Mouse (Mus musculus) kidney, adult 8-10 months (tissue): ENCODE results near the gene Gmpr.
A peak's percentile ranks its signal among the peaks of the same experiment; 100 is the strongest.
"Not testable (repeated sequence)": the region's sequence is repeated elsewhere in the genome, so short reads cannot be mapped to it uniquely, and the experiment has no call there.

Experiments
- DNase-seq, 2 experiments: peaks; one replicate each; pipeline ENCODE4 v3.0.0; 2022

Gmpr gene

DNA sequence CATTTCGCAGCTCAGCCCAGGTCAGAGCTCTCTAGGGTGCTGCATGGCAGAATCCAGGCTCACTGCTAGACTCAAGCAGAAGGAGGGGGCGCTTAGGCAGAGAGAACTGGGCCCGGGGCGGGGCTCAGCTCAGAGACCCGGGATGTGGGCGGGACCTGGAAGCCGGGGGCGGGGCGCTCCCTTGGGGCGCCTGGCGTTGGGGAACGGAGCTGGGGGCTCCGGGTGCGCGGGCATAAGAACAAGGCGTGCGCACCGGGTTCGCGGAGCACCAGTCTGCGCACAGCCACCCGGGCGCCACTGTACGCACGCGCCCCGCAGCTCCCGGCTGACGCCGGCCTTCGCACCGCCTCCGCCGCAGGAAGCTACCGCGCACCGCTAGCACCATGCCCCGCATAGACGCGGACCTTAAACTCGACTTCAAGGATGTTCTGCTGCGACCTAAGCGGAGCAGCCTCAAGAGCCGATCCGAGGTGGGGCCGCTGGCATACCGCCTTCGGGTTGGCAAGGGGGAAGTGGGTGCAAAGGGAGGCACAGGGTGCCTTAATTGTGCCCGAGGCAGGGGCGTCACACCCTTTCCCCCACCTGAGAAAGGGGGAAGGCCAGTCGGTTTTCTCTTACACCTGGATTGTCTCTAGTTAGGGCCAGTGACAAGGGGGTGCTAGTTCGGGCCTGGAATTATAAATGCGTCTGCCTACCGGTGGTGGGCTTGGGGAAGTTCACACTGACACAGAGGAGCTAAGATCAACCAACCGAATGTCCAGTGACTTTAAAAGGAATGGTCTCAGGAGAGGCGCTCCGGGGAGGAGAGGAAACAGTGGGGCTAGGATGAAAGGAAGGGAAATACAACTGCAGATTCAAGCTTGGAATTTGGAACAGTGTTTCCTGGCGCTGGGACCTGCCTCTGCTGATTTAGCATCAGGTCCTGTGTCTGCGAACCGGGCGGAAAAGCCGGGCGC is at the start of gene Gmpr:
TSS of gene Gmpr (plus strand) at position 171 of the 956 bp plus-strand sequence.
- DNase-seq: peak; percentile 86 to 92

GRCm38 (mm10) chr13:45457459-45457858 is 49.8 kb upstream of the Gmpr start:
- DNase-seq: no peak

- no peak for DNase-seq
Observed at GRCm38 (mm10) chr13:45460177-45460576, 47.1 kb upstream of the Gmpr start.

GRCm38 (mm10) chr13:45461370-45461958 is 45.8 kb upstream of the Gmpr start:
- DNase-seq: no peak

GRCm38 (mm10) chr13:45465616-45466015 is 41.6 kb upstream of the Gmpr start:
- DNase-seq: peak; percentile 41 to 58

- DNase-seq: peak; percentile 32 to 38
Observed at GRCm38 (mm10) chr13:45466031-45466519, 41.2 kb upstream of the Gmpr start.

DNA sequence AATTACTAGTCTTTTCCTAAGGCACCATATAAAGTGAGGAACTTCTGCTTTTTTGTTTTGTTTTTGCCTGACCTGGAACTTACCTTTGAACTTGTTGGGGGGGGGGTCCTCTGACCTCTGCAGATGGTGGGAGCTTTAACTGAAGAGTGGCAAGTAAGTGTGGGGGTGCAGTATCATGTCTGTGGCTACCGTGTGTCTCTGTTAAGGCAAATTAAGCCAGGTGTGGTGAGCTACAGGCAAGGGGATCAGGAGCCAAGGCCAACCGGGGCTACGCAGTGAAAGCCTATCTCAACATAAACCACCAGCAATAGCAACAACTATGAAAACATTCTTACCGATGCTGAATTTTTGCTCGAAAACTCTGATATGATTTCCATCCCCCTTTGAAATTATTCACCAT is 38.5 kb upstream of the Gmpr start:
- no peak for DNase-seq

- peak; percentile 52 to 73 for DNase-seq
Observed at GRCm38 (mm10) chr13:45469481-45470301, 37.6 kb upstream of the Gmpr start.

GRCm38 (mm10) chr13:45473311-45473710 is 33.9 kb upstream of the Gmpr start:
- no peak for DNase-seq

DNA sequence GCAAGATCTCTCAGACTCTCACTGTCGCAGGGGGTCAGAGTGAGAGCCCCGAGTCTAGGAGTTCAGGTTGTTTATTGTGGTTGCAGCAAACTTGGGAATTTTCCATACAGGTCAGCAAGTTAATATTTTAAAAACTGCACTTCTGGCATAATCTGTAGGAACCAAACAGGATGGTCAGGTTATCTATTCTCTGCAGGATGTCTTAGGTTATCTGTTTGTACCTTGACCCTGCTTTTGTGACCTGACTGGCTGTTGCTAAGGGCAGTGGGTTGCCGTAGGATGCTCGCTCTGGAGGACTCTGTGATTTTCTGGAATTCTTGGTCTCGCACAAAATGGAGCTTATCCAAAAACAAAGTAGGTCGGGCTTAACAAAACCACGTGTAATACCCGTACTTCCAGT is 31.9 kb upstream of the Gmpr start:
- no peak for DNase-seq

GRCm38 (mm10) chr13:45477183-45477582 is 30.1 kb upstream of the Gmpr start:
- peak; percentile 59 to 81 for DNase-seq

GRCm38 (mm10) chr13:45479951-45480350 is 27.3 kb upstream of the Gmpr start:
- DNase-seq: no peak

DNA sequence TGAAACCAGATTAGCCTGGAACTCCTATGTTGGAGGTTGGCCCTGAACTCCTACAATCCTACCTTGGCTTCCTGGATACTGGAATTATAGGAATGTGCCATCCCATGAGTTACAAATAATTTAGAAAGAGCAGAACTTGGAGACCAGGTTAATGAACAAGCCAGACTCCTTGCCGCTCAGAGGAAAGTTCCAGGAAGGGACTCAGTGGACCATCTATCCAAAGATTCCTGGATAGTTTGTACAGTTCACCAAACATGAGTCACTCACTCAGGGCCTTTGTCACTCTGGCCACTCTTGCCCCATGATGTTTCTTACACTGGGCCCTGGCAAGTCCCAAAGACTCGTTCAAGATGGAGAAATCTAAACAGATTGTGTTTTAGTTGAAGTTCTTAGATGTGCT is 24.0 kb upstream of the Gmpr start:
- peak; percentile 48 to 60 for DNase-seq

GRCm38 (mm10) chr13:45483949-45484348 is 23.3 kb upstream of the Gmpr start:
- DNase-seq: not testable (repeated sequence)

- DNase-seq: peak; percentile 77 to 84
Observed at GRCm38 (mm10) chr13:45485602-45486001, 21.6 kb upstream of the Gmpr start.

DNA sequence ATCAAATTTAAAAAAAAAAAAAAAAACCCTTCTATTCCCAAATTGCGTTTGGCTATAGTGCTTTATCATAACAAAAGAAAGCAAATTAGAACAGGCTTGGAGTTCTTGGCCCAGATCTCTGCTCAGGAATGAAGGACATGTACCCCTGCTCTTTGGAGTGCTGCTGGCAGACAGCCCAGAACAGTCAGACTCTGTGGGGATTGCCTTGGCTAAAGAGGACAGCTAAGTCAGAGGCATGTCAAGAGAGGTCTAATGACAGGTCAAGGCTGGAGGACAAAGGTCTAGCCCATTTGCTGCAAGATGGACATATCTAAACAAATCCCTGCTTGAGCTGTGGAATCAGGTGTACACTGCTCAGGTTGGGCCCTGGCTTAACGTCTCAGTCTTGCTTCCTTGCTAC is 20.6 kb upstream of the Gmpr start:
- DNase-seq: peak; percentile 90 to 92

DNA sequence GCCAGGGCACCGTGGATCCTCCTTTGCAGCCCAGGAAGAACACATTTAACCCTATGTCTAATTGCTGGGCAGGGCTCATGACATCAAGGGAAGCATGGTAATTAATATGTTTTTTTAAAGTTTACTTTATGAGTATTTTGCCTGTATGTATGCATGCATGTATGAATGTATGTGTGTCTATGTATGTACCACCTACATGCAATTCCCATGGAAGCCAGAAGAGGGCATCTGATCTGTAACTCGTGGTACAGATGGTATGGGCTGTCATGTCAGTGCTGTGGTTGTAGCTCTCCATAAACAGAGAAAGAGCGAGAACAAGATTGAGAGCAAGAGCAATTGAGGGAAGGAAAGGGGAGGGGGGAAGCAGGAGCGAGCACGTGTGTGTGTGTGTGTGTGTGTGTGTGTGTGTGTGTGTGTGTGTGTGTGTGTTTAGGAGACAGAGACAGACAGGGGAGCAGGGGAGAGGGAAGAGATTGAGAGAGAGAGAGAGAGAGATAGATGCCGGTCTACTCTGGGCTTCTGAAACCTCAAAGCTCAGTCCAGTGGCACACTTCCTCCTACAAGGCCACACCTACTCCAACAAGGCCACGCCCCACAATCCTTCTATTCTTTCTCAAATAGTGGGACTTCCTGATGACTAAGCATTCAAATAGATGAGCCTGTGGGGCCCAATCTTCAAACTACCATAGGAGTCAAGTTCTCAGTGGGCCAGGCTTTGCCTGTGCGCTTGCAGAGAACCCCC is 15.1 kb upstream of the Gmpr start:
- no peak for DNase-seq

GRCm38 (mm10) chr13:45493846-45494245 is 13.4 kb upstream of the Gmpr start:
- no peak for DNase-seq

GRCm38 (mm10) chr13:45498623-45499022 is 8.6 kb upstream of the Gmpr start:
- DNase-seq: no peak

DNA sequence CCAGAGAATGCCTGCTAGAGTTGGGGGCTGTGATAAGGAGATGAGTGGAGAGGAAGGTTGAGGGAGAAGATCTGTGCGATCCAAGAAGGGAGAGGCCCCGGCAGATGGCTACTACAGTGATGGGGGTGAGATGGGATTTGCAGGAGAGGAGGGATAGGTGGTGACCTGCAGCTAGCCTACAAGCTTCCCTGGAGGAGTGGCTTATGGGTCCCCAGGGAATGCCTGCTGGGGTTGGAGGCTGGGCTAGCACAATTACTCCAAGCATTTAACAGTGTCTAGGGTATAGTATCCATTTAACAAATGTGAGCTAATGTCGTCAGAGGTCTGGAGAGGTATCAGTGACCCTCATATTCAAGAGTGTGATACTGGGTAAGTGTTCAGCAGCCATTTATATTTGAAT is 7.9 kb upstream of the Gmpr start:
- no peak for DNase-seq

- no peak for DNase-seq
Observed at GRCm38 (mm10) chr13:45499906-45500305, 7.3 kb upstream of the Gmpr start.

DNA sequence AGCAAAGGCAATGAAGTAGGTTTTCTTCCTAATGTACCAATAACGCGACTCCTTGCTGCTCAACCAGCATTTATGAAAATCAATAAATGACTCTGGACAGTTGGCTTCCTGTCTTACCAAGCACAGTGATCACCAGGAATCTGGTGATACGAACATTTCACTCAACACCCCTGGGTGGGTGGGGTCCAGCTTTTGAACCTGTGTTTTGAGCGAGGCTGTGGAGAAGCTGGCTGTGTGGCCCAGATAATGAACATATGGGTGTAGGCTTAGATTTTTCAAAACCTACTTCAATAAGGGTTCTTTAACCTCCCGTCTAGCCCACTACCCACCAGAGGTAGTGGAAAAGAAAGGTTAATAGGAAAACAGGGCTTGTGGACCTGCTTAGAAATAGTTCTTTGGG is 4.5 kb upstream of the Gmpr start:
- no peak for DNase-seq
